In the genomic region with DNA sequence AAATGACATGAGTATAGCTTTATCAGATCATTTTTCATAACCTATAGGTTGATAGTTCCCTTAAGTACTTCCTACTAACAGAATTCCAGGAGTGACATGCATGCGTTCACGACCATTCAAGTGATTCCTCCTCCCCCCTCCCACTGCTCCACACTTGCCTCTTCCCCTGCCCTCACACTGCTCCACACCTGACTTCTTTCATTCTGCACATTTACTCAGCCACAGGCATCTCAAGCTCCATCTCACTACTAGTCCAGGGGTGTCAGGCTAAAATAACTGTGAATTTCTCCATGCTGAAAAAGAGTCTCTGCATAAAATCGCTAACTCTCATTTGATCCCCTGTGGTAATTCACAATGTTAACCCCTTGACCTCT, we compare ENCODE assay signal across 22 mouse cellular contexts.
DNase-seq lines count a peak whose midpoint lies in the region; ATAC-seq and TF ChIP-seq lines count a peak whose summit lies in the region.
"Had no signal": no experiment of that assay in that cellular context is flagged by ENCODE, and none has a peak within 500 bp of the region (broad histone marks: within the 10 kb centered on the region; RNA-seq: fewer than 3 reads in every experiment).

No protein-coding gene starts in this region.

- no peak for TF ChIP-seq POLR2A in kidney, adult 2 months (IDR thresholded peaks at IDR 0.05; ENCODE audit: low read depth, low read length)

- H3K9ac ChIP-seq in kidney, embryonic 14.5 days (ENCODE audit: low read depth, low read length), result no peak overlapping the region
- H3K9ac ChIP-seq in kidney, embryonic 15.5 days, result no peak overlapping the region
- H3K9ac ChIP-seq in kidney, embryonic 16.5 days (replicated peaks; ENCODE audit: low read length), result no peak overlapping the region
- no peak overlapping the region for H3K9ac ChIP-seq in midbrain, embryonic 11.5 days (ENCODE audit: low read length)
- H3K9ac ChIP-seq in midbrain, embryonic 14.5 days (replicated peaks; ENCODE audit: low read length), result no peak overlapping the region

- no peaks in the 10 kb centered on the region for H3K4me1 ChIP-seq in kidney, embryonic 14.5 days (ENCODE audit: control insufficient read depth, insufficient read depth, low read length)
- H3K4me1 ChIP-seq in kidney, embryonic 15.5 days, result peaks cover 7% of the 10 kb centered on the region
- peaks cover 22% of the 10 kb centered on the region for H3K4me1 ChIP-seq in kidney, adult 2 months (ENCODE audit: control insufficient read depth, insufficient read depth, low read length)
- H3K4me1 ChIP-seq in kidney, embryonic 16.5 days (ENCODE audit: insufficient read depth, low read length), result no peaks in the 10 kb centered on the region
- H3K4me1 ChIP-seq in midbrain, embryonic 11.5 days (ENCODE audit: control insufficient read depth, insufficient read depth, low read length), result no peaks in the 10 kb centered on the region
- no peaks in the 10 kb centered on the region for H3K4me1 ChIP-seq in midbrain, embryonic 14.5 days (ENCODE audit: control insufficient read depth, insufficient read depth, low read length)

- no peaks in the 10 kb centered on the region for H3K9me3 ChIP-seq in kidney, embryonic 14.5 days (ENCODE audit: control insufficient read depth, low read length)
- H3K9me3 ChIP-seq in kidney, embryonic 15.5 days (replicated peaks), result no peaks in the 10 kb centered on the region
- H3K9me3 ChIP-seq in kidney, embryonic 16.5 days (ENCODE audit: low read length), result no peaks in the 10 kb centered on the region
- no peaks in the 10 kb centered on the region for H3K9me3 ChIP-seq in midbrain, embryonic 11.5 days (ENCODE audit: control insufficient read depth, low read length)
- no peaks in the 10 kb centered on the region for H3K9me3 ChIP-seq in midbrain, embryonic 14.5 days (ENCODE audit: control insufficient read depth, low read length)

- H3K36me3 ChIP-seq in kidney, embryonic 14.5 days (ENCODE audit: control insufficient read depth, insufficient read depth, low read length), result no peaks in the 10 kb centered on the region
- no peaks in the 10 kb centered on the region for H3K36me3 ChIP-seq in kidney, embryonic 15.5 days
- no peaks in the 10 kb centered on the region for H3K36me3 ChIP-seq in kidney, adult 2 months (ENCODE audit: control insufficient read depth, insufficient read depth, low read length)
- H3K36me3 ChIP-seq in kidney, embryonic 16.5 days (ENCODE audit: insufficient read depth, low read length), result no peaks in the 10 kb centered on the region
- no peaks in the 10 kb centered on the region for H3K36me3 ChIP-seq in midbrain, embryonic 11.5 days (ENCODE audit: control insufficient read depth, insufficient read depth, low read length)
- H3K36me3 ChIP-seq in midbrain, embryonic 14.5 days (ENCODE audit: control insufficient read depth, insufficient read depth, low read length), result no peaks in the 10 kb centered on the region
- H3K36me3 ChIP-seq: G1E had no signal

- no peak overlapping the region for H3K4me2 ChIP-seq in kidney, embryonic 14.5 days (replicated peaks; ENCODE audit: low read depth, low read length)
- no peak overlapping the region for H3K4me2 ChIP-seq in kidney, embryonic 15.5 days
- H3K4me2 ChIP-seq in kidney, embryonic 16.5 days (replicated peaks; ENCODE audit: low read depth, low read length), result no peak overlapping the region
- no peak overlapping the region for H3K4me2 ChIP-seq in midbrain, embryonic 11.5 days
- H3K4me2 ChIP-seq in midbrain, embryonic 14.5 days (ENCODE audit: low read length), result no peak overlapping the region

- ATAC-seq in kidney, embryonic 14.5 days (ENCODE audit: low FRiP score, low TSS enrichment), result 0 out of 2 replicates have a peak, but pooled peaks have one; percentile 37
- ATAC-seq in kidney, embryonic 15.5 days (replicated peaks; ENCODE audit: low FRiP score), result peak; percentile 57; the same call in 1 of the 2 replicates
- ATAC-seq in kidney, embryonic 16.5 days (ENCODE audit: low FRiP score, low TSS enrichment), result peak; percentile 53; the same call in 1 of the 2 replicates
- ATAC-seq in midbrain, embryonic 11.5 days (ENCODE audit: low FRiP score), result no peak
- no peak for ATAC-seq in midbrain, embryonic 14.5 days (ENCODE audit: low FRiP score, low TSS enrichment)
- ATAC-seq: activated CD4-positive, CD25-positive, alpha-beta regulatory T cell, adult 4 months; CD4-positive, CD25-positive, alpha-beta regulatory T cell, adult 4 months had no signal

- no peak for DNase-seq in kidney, postnatal 25 days
- no peak for DNase-seq in kidney, adult 2 months
- no peak for DNase-seq in kidney, postnatal 10 days
- DNase-seq in midbrain, embryonic 11.5 days (ENCODE audit: low spot score, missing footprints), result peak; percentile 53
- no peak for DNase-seq in midbrain, embryonic 14.5 days
- DNase-seq: adrenal gland, adult 2 months; adrenal gland, adult 8-10 months; adrenal gland, postnatal 10 days; adrenal gland, postnatal 14 days; adrenal gland, postnatal 25 days; adrenal gland, postnatal 36 days; B cell, adult 2 months; cerebellum, adult 11 months; cerebellum, adult 11-12 months had no signal

- H3K27ac ChIP-seq in kidney, embryonic 14.5 days (ENCODE audit: low read depth, low read length), result no peak overlapping the region
- H3K27ac ChIP-seq in kidney, embryonic 15.5 days, result 0 out of 2 replicates have a peak overlapping the region, but pooled peaks have one; percentile 45
- H3K27ac ChIP-seq in kidney, adult 2 months (ENCODE audit: insufficient read depth, low read depth, low read length), result no peak overlapping the region
- peak overlapping the region; percentile 31; the same call in 1 of the 2 replicates for H3K27ac ChIP-seq in kidney, embryonic 16.5 days (ENCODE audit: low read length)
- H3K27ac ChIP-seq in midbrain, embryonic 11.5 days (ENCODE audit: low read depth, low read length), result no peak overlapping the region
- H3K27ac ChIP-seq in midbrain, embryonic 14.5 days (replicated peaks; ENCODE audit: low read depth, low read length), result no peak overlapping the region

- WGBS in kidney, embryonic 14.5 days, result 73% methylated on average over 3 of the region's 3 CpGs
- 69% methylated on average over 3 of the region's 3 CpGs for WGBS in kidney, embryonic 15.5 days
- WGBS in kidney, adult 2 months, result 52% methylated on average over 3 of the region's 3 CpGs
- 55% methylated on average over 3 of the region's 3 CpGs for WGBS in kidney, embryonic 16.5 days
- 93% methylated on average over 3 of the region's 3 CpGs for WGBS in midbrain, embryonic 11.5 days
- WGBS in midbrain, embryonic 14.5 days, result 86% methylated on average over 3 of the region's 3 CpGs

- no peak for TF ChIP-seq CTCF in kidney, adult 2 months (conservative IDR thresholded peaks at IDR 0.05; ENCODE audit: insufficient read depth, insufficient read length, low read depth, low read length)

- no peak overlapping the region for H3K4me3 ChIP-seq in kidney, embryonic 14.5 days (ENCODE audit: low read length)
- no peak overlapping the region for H3K4me3 ChIP-seq in kidney, embryonic 15.5 days (replicated peaks)
- no peak overlapping the region for H3K4me3 ChIP-seq in kidney, adult 2 months (ENCODE audit: insufficient read depth, low read depth, low read length)
- no peak overlapping the region for H3K4me3 ChIP-seq in kidney, embryonic 16.5 days (ENCODE audit: low read length)
- H3K4me3 ChIP-seq in midbrain, embryonic 11.5 days (ENCODE audit: low read depth, low read length), result no peak overlapping the region
- no peak overlapping the region for H3K4me3 ChIP-seq in midbrain, embryonic 14.5 days (replicated peaks; ENCODE audit: low read depth, low read length)

- no peaks in the 10 kb centered on the region for H3K27me3 ChIP-seq in kidney, embryonic 14.5 days (ENCODE audit: control insufficient read depth, insufficient read depth, low read length)
- no peaks in the 10 kb centered on the region for H3K27me3 ChIP-seq in kidney, embryonic 15.5 days
- H3K27me3 ChIP-seq in kidney, adult 2 months (replicated peaks; ENCODE audit: control insufficient read depth, insufficient read depth, low read length), result no peaks in the 10 kb centered on the region
- no peaks in the 10 kb centered on the region for H3K27me3 ChIP-seq in kidney, embryonic 16.5 days (ENCODE audit: insufficient read depth, low read length)
- no peaks in the 10 kb centered on the region for H3K27me3 ChIP-seq in midbrain, embryonic 11.5 days (ENCODE audit: control insufficient read depth, insufficient read depth, low read length)
- H3K27me3 ChIP-seq in midbrain, embryonic 14.5 days (ENCODE audit: control insufficient read depth, insufficient read depth, low read length), result no peaks in the 10 kb centered on the region
- H3K27me3 ChIP-seq: CH12.LX, Patski had no signal

Comparison
In these comparisons a context has a peak if more than half of its experiments do, and no peak if none do; other contexts are left out.
1. H3K27ac ChIP-seq: peak in kidney, embryonic 15.5 days (single experiment) and kidney, embryonic 16.5 days (single experiment); none in kidney, embryonic 14.5 days (single experiment), kidney, adult 2 months (single experiment), midbrain, embryonic 11.5 days (single experiment) and midbrain, embryonic 14.5 days (single experiment).
2. ATAC-seq: peak in kidney, embryonic 14.5 days (single experiment), kidney, embryonic 15.5 days (single experiment) and kidney, embryonic 16.5 days (single experiment); none in midbrain, embryonic 11.5 days (single experiment) and midbrain, embryonic 14.5 days (single experiment).